Mouse (Mus musculus) spleen, postnatal 10 days (tissue): Measurements from ENCODE around the gene Bcl2.
"Not testable (repeated sequence)": the region's sequence is repeated elsewhere in the genome, so short reads cannot be mapped to it uniquely, and the experiment has no call there.

Experiments used
- DNase-seq, 2 experiments: peaks; one replicate each; pipeline ENCODE4 v3.0.0; 2021 to 2022; ENCODE audit warnings: low spot score in 2 of 2

Bcl2 gene

DNA sequence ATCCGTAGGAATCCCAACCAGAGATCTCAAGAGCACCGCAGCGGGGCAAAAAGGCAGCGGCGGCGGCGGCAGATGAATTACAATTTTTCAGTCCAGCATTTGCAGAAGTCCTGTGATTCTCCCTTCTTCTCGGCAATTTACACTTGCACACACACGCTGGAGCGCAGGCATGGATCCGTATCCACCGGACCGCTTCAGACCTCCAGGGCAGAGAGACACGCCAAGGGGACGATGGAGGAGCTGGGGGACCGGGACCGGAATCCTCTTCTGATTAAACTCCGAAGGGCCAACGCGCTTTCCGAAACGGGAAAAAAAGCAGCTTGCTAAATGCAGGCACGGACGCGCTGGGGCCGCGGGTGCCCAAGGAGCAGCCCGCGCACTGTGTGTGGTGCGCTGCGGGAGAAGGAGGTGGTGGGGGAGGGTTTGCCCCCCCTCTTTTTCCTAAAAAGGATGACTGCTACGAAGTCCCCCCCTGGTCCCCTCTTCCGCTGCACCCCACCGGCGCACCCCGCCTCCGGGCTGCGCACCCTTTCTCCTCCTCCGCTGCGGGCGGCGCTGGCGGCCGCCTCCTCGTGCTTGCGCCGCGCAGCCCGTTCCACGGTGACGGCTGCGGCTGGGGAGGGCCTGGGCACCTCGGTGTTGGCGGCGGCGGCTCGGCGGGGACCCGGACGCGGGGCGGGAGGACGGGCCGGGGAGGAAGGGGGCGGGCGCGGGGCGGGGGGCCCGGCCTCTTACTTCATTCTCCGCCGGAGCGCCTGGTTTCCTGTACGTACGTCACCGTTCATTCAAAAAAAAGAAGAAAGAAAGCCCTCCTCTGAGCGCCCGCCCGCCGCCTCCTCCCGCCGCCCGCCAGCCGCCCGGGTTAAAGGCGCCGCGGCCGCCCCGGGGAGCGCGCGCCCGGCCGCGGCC, at the start of gene Bcl2:
Gene Bcl2 (minus strand): TSS at position 654 of the 909 bp plus-strand sequence.
- DNase-seq = peak; percentile 50 to 70

- DNase-seq = no peak
Observed at GRCm38 (mm10) chr1:106760750-106761149, 46.7 kb upstream of the Bcl2 start.

GRCm38 (mm10) chr1:106759572-106760435, 45.7 kb upstream of the Bcl2 start, which contains the start of gene Kdsr:
TSS of gene Kdsr (minus strand) at chr1:106759727.
- peak; percentile 78 to 94 for DNase-seq

- peak in 1 of 2 experiments; percentile 41 for DNase-seq
Observed at GRCm38 (mm10) chr1:106758734-106759571, 44.9 kb upstream of the Bcl2 start.

GRCm38 (mm10) chr1:106756633-106757032, 42.6 kb upstream of the Bcl2 start:
- DNase-seq = no peak

GRCm38 (mm10) chr1:106752013-106752412, 37.9 kb upstream of the Bcl2 start:
- DNase-seq = no peak

- no peak for DNase-seq
Observed at GRCm38 (mm10) chr1:106750656-106751055, 36.6 kb upstream of the Bcl2 start.

DNA sequence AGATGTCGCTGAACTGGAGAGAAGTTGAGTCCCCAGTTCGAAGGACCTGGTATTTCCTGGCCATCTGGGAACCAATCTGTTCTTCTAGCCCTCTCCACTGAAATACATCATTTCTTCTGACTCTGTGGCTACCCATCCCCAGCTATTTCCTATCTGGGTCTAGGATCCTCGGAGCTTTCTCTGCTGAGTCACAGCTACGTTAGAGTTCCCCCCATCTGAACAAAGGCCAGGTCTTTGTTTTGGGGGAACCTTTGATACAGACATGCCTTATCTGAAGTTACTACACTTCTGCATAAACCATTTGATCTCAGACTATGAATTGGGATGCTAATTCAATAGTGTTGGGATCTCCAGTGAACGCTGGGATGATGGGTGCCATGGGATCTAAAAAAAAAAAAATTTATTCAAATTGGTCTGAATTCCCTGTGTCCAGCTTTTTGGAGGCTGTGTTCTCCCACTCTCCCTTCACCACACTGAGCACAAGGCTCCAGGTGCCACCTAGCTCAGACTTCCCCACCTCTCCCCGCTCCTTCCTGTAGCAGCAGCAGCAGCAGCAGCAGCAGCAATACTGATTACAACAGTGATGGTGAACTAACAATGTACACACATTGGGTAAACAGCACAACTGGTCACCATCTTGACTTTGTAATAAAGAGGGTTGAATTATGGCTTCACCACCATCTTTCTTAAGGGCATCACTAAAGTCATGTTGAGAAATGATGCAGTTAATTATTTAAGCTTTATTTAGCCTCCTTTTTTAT, 34.7 kb upstream of the Bcl2 start:
- DNase-seq = no peak

DNA sequence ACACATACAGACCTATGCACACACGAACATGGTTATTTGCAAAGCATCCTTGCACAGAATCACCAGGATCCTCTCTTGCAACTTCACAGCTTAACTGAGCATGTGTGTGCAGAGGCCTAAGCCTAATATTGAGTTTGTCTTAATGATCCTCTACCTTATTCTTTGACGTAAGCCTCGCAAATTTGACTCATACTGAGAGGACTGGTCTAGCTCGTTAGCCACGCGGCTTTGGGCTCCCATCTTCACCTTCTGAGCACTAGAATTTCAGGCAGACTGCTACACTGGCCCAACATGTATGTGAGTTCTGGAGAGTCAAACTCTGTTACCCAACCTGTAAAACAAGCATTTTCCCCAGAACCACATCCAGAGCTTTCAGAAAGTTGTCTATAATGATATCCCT, 28.9 kb upstream of the Bcl2 start:
- no peak for DNase-seq

DNA sequence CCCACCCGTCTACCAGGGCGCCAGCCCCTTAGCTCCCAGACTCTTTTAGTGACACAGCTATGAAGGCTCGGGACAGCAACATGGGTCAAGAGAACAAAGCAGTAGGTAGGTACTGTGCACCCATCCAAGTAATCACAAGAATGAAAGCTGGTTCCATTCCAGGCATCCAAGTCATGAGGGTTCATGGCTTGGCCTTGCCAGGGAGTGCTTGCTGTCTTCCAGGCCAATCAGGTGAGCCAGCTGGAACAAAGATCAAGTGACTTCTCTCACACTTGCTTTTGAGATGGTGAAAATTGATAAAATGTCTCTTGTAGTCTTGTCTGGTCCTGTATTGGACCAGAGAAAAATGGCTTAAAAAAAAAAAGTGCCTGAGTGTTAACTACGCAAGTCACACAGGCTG, 26.7 kb upstream of the Bcl2 start:
- no peak for DNase-seq

DNA sequence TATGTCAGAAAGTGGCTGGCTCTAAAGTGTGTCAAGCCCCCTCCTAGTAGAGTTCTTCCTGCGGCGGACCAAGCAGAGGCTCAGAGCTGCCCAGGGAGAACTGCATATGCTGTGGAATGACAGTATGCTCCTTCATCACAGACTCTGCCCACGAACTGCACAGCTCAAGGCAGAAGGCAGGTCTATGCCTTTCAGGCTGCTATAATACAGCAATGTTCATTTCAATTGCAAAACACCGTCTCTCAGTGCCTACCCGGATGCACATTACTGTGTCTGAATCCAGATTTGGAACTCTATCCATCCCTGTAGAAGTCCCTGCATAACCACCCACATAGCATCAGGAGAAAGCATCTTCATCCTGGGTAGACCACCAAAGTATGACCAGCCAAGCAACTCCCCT, 25.7 kb upstream of the Bcl2 start:
- DNase-seq = no peak

DNA sequence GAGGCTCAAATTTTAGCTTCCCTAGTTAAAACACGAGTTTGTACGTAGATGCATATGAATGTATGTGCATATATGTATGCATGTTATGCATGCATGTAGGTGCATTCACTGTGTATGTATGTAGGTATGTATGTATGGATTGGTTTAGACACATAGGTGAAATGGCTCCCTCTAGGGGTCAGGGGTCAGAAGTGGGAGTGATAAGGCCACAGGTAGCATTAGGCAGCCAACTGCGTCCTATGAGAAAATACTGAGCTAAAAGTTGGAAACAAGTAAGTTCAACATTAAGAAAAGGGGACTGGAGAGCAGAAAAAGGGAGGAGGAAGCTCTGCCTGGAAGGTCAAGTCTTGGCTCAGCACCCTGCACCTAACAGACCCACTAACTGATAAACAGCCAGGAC, 24.0 kb upstream of the Bcl2 start:
- peak in 1 of 2 experiments; percentile 57 for DNase-seq

- DNase-seq = no peak
Observed at GRCm38 (mm10) chr1:106736211-106736610, 22.1 kb upstream of the Bcl2 start.

- peak in 1 of 2 experiments; percentile 57 for DNase-seq
Observed at GRCm38 (mm10) chr1:106735586-106735985, 21.5 kb upstream of the Bcl2 start.

- no peak for DNase-seq
Observed at GRCm38 (mm10) chr1:106722061-106722460, 8.0 kb upstream of the Bcl2 start.

GRCm38 (mm10) chr1:106717736-106718135, 3.7 kb upstream of the Bcl2 start:
- not testable (repeated sequence) for DNase-seq

DNA sequence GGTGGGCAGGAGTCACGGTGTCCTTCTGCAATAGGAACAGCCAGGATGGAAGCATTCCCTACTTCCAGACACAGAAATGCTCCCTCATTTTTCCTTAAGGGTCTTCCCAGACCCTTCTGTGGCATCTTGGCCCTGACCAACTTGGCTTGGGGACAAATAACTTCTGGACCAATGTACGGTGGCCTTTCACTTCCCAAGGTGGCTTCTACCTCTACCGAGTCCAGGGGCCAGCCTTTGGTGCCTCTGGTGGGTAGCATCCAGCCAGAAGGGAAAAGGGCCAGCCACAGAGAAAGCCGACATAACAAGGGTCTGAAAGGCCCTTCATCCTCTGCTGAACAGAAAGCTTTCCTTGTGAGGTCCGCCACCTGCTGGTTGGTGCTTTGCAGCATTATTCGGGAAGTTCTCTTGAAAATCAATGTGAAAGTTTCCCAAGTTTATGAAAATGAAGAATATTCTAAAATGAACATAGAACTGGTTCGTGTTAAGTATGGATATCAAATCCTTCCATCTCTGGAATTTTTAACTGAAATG, 3.1 kb upstream of the Bcl2 start:
- DNase-seq = peak; percentile 30 to 78

DNA sequence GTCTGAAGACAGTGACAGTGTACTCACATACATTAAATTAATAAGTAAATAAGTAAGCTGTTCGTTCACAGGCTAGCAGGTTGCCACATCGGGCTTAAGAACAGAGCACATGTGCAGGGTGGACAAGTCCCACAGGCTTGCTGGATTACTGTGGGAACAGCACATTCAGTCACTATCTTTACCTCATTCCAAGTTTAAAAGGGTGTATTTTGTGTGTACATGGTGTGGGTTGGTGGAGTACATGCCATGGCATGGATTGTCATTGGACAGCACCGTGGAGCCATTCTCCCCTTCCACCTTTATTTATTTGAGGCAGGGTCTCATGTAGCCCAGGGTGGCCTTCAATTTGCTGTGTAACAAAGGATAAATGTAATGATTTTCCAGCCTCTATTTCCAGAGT, 2.1 kb upstream of the Bcl2 start:
- DNase-seq = no peak

- DNase-seq = no peak
Observed at GRCm38 (mm10) chr1:106715111-106716083, 1.3 kb upstream of the Bcl2 start.
